Mouse (Mus musculus) adrenal gland, adult 18-20 months (tissue): ENCODE results near the gene Ccdc33. TPM values are rescaled to one million over a fixed set of nuclear protein-coding genes. Genes with fewer than 3 reads are reported as not detected.

Source experiments
- DNase-seq, 2 experiments: peaks; one replicate each; pipeline ENCODE4 v3.0.0; 2021 to 2022; ENCODE audit warnings: low spot score in 2 of 2
- long read RNA-seq, 2 experiments: library from polyadenylated mRNA; stranded (forward); transcript quantifications; one replicate each; pipeline ENCODE4 v2.0.0; 2021
- total RNA-seq, 2 experiments: library from RNA; stranded (reverse); gene quantifications; 1 replicate in 1 of 2; 2 replicates in 1 of 2; pipeline ENCODE4 v1.2.3; 2021

Gene Ccdc33
- total RNA-seq: under 1 TPM; 0.22 to 0.80 TPM
- long read RNA-seq, experiment 1: 0 reads
- long read RNA-seq, experiment 2: 0 reads

DNA sequence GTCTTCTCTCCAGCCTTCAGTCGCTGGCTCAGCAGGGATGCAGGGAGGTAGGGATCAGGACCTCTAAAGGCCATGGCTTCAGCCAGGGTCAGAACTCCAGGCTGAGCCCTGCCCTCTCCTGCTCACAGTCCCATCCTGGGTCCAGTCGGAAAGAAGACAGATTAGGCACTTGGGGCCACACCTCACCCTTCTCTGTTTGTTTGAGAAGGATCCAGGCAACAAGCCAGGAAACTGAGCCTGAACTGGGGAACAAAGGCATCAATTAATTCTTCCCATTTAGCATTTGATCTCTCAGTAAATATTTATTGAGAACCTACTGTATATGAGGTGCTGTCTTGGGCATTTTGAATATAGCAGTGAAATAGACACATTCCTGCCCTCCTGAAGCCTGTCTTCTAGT is at the start of gene Ccdc33:
Ccdc33 (minus strand) TSS at position 153 of the 400 bp plus-strand sequence.
- DNase-seq: no peak

DNA sequence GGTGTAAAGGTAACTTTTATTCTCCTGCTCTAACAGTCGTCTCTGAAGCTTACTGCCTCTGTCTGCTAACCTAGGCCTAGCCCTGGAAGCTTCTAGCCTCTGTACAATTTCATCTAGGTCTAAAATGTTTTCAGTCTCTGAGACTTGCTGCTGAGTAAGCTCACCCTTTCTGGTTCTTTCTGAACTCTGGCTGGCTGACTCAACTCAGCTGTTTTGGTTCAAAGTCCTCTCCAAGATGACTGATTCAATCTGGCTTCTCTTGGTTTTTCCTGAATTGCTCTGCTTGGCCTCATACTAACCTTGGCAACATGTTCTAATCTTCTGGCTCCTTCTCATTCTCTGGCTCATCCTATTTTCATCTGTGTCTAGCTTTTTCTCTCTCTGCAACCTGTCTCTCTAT is 47.2 kb upstream of the Ccdc33 start:
- no peak for DNase-seq

DNA sequence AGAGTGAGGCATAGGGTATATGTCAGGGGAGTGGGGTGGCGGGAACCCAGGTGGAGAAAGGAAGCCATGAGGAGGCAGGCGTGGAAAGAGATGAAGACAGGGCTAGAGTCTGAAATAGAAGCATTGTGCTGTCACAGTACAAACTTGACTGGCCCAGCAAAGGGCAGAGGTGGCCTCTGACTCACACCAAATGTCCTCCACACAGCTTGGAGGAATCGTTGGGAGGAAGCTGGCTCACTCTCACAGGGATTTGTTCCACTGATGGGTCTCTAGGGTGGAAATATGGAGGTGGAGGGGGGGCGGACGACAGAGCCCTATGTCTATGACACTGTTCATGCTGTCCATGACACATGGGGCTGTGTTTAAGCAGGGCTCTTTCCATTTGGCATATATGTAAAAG is 44.5 kb upstream of the Ccdc33 start:
- DNase-seq: peak in 1 of 2 experiments; percentile 29

DNA sequence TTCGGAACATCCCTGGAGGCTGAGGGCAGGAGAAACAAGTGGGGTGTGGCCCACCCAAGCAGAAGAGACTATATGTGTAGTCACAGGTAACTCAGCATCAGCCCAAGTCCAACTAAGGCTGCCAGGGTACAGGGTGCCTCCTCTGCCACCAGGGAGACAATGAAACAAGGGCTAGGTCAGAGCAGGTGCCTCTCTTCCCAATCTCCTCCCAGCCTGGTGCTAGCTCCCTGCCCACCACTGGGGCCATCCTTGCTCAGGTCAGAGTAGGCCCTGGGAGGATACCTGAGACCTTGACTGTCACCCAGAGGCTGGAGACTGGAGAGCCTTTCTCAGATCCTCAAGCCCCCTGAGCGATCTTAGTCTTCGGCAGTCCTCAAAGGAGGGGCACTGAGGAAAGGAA is 43.5 kb upstream of the Ccdc33 start:
- DNase-seq: no peak

DNA sequence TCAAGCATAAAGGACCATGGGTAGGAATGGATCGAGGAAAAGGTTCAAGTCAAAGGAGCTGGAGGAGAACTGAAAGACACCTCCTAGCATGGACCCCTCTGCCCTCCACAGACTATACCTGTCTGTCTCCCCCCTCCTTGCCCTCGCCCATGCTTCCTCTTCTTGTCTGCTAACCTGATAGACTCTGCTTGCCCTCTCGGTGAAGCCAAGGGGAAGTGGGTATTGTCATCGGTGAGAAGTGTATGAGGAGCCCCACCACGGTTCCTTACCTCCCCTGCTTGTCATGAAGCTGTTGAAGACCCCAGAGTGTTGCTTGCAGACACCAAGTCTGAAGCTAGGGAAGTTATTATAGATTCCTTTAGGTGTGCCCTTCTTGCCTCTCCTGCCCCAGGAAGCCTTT is 41.7 kb upstream of the Ccdc33 start:
- no peak for DNase-seq

DNA sequence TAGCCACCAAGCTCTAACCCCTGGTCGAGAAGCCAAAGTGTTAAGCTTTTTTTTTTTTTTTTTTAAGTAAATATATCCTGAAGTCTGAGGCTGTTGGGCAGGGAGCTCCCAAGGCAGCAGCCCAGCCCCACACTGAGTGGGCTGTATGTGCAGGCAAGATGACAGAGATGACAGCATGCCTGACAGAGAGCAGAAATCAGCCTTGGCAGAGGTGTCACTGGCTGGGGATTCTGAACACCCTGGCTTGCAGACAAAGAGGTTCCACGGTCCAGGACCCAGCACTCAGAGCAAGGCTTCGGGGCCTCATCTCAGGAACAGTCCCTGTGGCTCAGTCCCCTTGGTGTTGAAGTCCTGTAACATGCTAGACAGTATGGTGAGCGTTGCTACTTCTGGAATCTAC is 41.2 kb upstream of the Ccdc33 start:
- no peak for DNase-seq

DNA sequence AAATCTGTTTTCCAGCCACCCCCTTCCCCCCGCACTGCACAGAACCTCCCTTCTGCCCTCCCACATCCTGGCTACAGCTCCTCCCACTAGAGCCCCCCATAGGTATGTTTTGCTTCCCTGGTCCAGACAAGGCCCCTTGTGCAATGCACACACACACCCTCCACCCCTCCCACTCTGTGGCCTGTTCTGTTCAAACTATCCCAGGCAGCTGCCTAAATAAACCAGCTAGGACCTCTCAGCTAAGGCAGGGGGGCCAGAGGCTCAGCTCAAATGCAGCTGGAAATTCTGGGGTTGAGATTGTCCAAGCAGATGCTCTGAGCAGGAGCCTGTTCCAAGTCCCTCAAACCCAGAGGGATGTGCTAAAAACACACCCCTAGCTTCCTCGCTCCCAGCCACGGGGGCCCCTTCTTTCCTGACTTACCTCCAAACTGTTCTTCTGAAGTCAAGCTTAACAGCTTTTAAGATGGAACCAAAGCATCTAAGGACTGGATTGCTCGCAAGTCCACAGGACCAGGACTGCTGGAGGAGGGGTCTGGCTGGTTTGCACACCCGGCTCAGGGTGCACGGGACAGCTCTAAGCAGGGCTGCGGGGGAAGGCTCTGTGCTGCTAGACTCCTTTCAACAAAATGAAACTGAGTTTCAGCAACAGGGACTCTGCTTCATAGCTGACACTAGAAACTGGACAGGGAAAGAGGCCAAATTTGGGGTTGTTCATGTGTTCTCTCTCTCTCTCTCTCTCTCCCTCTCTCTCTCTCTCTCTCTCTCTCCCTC is 40.1 kb upstream of the Ccdc33 start:
- DNase-seq: no peak

DNA sequence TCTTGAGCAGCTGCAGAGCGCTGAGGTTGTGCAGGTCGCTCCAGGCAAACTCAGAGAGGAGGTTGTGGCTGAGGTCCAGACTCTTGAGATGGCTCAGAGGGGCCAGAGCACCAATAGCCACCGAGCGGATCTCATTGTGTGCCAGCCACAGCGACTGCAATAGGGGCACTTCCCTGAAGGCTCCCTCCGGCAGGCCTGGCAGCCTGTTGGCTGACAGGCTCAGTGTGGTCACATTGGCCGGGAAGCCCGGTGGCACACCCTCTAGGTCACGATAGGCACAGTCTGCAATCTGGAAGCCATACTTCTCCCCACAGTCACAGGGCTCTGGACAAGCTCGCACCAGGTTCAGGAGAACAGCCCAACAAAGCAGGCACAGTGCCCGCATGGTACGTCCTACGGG is 39.2 kb upstream of the Ccdc33 start:
- DNase-seq: no peak

DNA sequence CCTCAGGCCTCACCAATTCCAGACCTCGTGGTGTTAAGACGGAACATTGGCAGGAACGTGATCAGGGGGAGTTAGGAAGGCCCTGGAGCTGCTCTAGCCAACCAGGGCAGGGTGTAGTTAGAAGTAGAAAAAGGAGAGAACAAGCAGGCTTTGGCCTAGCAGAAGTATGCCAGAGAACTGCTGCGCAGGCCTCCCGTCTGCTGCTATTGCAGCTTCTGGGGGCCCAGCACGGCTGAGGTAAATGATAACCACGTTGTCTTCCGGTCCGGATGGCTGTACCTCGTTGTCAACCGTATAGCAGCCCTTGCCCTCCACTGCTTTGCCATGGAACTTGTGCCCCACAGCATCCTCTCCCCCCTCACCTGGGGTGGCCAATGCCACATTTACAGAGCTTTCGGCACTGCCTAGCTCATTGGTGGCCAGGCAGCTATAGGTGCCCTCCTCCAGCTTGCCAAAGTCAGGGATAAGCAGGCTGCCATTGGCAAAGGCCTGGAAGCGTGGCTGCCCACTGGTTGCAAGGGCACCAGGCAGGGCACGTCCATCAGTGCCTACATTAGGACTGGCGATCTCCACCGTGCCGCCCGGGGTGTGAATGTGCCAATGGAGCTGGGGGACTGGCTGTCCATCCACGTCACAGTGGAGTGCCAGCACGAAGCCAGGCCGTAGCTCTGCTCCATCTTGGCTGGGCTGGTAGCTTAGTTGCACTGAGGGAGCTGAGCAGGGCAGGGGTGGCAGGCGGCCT is 38.4 kb upstream of the Ccdc33 start:
- DNase-seq: no peak

DNA sequence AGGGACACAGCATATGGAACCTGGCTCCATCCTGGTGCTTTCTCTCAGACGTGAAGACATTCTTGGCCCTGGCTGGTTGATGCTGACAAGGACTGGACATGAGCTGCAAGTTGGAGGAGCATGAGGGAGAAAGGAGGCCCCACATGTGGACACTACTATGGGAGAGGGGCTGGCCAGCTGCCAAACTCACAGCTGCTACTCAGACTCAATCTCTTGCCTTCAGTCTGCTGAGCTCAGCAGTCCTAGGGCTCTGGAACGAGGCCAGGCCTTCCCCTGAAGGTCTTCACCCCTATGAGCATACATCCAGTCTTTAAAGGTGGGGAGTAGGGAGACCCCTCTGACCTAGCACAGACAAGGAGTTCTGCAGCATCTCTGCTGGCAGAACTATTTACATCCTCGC is 36.7 kb upstream of the Ccdc33 start:
- no peak for DNase-seq

DNA sequence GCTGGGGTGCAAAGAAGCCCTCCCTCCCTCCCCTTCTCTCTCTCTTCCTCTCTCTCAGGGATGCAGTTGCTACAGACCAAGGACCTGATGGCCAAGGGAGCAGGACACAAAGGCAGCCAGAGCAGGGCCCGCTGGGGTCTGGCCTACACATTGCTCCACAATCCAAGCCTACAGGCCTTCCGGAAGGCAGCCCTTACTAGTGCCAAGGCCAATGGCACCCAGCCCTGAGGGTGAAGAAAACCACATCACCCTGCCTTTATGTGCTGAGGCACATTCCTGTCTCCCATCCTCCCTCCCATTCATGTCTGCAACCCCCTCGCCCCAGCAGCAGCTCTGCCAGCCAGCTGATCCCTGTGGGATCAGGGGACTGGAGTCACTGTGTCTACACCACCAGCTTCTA is 34.5 kb upstream of the Ccdc33 start:
- DNase-seq: no peak

DNA sequence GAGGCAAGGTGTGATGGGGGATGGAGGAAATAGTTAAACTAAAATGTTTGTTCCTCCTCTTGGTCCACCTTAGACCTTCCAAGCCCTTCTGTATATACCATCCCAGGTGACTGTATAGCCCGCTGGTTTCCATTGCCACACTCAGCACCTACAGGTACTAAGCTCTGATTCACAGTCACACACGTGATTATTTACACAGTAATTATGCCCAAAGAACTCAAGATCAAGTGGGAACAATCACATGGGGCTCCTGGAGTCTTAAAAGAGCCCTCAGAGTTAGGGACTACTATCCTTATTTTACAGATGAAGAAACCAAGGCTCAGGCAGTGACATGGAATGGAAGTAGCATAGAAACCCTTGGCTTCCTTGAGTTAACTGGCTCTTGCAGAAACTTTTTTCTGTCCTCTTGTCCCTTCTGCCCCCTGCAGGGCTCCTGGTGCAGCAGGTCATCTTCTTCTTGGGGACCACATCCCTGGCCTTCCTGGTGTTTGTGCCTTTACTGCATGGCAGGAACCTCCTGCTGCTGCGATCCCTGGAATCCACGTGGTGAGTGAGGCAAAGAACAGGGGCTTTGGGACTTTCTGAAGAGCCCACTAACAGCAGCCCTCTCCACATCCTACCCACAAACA is 32.2 kb upstream of the Ccdc33 start:
- DNase-seq: no peak

DNA sequence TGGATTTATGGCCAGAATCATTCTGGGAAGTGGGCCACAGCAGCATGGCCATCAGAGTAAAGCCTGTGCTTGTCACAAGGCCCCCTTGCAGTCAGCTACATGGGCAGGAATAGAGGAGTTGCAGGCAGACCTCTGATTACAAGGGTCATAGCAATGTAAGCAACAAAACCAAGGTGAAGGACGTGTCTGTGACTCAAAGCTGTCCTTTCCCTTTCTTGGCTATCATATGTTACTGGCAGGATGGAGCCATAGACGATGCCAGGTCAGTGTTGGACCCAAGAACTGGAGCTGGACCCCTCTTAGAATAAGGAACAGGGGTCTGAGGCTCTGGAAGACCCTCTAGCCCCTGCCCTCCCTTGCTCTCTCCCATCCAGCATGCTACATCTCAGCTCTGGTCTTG is 30.2 kb upstream of the Ccdc33 start:
- peak in 1 of 2 experiments; percentile 14 for DNase-seq

DNA sequence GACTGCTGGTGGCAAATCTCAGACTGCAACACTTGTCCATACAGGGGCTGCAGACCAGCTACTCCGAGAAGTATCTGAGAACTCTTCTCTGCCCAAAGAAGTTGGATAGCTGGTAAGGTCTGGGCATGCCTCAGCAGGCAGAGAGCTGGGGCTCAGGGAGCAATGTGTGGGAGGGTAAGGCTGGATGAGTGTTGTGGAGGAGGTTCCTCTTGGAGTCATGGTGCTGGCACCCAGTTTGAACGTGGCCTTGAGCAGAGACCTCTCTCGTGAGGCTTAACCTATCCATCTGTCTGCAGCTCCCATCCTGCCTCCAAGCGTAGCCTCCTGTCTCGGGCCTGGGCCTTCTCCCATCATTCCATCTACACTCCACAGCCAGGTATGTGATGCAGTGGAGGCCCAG is 26.8 kb upstream of the Ccdc33 start:
- DNase-seq: no peak

DNA sequence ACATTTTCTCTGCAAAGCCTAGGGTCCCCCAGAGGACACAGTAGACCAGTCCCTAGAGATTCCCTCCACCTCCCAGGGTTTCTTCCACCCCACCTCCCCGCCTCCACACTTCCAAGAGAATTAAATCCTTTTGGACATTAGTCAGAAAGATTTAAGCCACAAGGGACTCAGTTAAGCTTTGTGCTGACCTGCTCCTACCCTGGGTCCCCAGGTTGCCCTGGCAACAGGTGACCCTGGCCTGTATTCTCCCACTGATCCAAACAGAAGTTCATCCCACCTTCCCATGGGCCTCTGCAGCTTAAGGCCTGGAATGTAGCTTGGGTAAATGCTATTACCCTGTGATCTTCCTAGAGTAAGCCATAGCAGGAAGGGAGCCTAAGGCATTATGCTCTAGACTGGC is 26.0 kb upstream of the Ccdc33 start:
- no peak for DNase-seq

DNA sequence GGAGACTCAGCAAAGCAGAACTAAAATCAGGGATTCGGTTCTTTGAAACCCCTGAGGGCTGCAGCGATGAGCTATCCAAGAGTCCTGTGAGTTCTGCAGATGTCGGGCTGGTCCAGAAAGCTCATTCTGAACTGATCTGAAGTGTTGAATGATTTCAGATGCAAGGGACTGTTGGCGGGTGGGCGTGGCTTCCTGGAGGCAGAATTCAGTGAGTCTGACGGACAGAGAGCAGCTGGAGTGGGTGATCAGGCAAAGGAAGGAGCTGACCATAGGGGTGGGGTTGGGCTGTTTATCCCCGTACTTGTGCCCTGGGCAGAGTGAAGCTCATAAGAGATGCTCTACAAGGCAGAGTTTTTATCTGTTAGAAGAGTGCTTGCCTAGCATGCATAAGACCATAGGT is 24.8 kb upstream of the Ccdc33 start:
- no peak for DNase-seq

DNA sequence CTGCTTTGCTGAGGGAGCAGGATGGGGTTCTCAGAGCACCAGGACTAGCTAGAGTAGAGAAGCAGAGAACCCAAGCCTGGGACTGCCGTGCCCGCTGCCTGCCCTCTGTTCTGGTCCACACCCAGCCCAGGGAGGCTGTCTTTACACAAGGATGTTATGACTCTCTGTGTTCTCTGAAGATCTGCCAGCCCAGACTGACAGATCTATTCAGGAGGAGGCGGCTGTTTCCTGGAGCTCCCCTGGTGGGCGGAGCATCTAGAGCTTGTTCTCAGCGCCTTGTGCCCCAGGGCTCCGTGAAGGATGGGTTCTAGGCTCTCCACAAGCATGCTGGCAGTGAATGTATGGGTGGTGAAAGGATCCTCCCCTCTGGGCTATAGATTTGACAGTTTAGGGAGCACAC is 21.3 kb upstream of the Ccdc33 start:
- DNase-seq: no peak

DNA sequence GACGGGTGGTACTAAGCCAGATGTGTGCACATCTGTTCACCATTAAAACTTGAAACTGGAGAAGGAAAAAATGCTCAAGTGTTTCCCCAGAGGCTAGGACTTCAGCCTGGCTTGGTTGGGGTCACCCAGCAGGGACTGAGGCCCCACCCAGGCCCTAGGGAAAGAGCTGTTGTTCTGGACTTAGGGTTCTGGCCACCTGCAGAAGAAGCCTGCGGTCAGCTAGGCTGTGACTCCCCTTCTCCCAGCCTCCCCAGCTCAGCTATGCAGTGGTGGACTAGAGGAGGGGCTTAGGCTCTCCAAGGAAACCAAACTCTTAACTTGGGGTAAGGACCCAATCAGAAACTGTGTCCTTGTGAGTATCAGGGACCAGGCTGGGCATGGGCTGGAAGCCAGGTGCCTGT is 17.3 kb upstream of the Ccdc33 start:
- DNase-seq: no peak

DNA sequence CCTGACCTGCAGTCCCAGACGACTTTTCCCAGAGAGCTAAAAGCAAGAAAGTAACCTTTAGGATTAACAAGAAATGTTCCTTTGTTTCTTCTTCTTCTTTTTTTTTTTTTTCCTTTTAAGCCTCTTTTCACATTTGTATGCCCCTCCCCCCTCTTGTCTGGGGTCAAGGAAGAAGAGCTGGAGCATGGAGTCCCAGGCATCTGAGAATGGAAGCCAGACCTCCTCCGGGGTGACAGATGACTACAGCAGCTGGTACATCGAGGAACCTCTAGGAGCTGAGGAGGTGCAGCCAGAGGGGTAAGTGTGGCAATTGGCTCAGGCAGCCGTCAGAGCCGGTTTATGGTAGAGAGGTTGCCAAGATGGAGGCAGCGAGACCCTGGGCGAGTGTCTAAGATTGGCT is 16.3 kb upstream of the Ccdc33 start:
- DNase-seq: no peak

DNA sequence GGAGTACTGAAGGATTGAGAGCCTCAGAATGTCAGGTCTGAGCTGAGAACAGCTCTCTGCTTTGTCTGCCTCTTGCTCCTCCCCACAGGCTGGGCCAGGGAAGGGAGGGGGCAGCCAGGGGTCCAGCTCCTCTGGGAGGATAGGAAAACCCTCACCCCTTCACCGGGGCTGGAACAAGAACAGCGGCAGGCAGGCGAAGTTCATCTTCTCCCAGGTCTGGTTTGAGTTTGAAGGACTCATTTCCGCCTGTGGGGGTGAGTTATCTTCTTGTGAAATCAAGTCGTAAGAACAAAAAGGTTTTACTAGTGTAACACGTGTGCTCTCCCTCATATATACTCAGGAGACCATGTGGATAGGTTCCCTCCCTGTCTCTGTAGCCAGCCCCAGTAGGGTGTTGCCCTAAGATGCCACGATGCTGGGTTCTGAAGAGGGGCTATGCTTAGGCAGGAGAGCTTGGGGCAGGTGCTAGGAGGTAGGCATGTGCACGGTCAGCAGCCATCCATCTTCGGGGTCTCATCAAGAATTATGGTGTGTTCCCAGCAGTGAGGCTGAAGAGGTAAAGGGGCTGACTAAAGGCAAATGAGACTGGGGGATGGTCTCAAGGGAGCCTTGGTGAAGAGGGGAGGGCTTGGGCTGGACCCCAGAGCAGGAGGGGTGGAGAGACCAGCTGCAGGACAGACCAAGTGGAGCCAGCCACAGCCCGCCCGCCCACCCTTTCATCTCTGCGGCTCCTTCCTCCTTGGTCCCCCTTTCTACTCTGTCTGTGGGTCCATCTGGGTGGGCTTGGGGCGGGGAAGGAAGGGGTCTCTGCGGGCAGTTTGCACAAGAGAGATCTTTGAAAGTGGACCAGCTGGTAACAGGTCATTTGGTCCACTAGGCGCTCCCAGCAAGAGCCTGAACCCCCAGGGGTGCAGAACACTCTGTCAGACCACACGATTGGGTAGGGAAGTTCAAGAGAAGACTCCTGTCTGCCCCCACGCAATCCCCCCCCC is 15.6 kb upstream of the Ccdc33 start:
- DNase-seq: no peak

DNA sequence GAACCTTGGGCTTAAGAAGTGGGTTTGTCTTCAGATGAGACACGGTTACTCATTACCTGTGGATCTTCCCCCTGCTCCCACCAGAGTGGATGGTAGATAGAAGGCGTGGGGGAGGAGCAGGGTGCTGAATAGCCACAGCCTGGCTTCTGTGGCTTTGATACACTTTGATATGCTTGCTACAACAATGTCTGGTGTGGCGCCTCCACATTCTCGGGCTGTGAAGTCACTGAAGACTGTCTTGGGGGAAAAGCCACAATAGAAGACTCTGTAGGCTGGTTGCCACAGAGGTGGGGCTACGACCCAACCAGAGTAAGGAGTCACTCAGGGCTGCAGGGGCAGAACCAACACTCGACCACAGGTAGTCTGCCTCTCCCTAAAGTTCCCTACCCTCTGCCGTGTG is 13.1 kb upstream of the Ccdc33 start:
- DNase-seq: no peak
